Mouse (Mus musculus): ENCODE measurements around the gene Gnb1l. TPM values are rescaled to one million over a fixed set of nuclear protein-coding genes. Genes with fewer than 3 reads are reported as not detected.

The Gnb1l gene
- total RNA-seq, 2 experiments from 2014 or later: 6.1 to 7.5 TPM

DNA sequence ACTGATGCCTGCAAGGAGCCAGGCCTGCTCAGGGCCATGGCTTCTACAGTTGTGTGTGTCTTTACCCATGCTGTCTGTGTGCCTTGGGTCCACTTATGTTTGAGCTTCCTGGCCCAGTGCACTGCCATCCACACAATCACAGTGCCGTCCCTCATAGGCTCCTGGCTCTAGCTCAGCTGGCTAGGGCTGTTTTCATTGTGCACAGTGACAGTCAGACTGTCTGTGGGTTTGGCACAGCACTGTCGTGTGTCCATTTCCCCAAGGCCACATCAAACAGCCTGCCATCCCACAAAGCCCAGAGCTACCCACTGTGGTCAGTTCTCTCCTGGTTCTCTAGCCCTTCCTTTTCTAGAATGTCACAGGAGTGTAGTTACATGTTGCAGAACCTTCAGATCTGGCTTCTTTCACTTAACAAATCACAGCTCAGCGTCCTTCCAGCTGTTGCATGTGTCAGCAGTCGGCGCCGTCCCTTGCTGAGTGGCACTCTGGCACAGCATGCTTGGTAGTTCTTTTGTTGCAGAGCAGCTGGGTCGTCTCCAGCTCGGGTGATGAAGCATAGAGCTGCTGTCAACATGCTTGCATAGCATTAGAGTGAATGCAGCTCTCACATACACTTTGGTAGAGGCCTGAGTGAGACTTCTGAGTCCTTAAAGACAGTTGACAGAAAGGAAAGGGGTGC is 44.8 kb downstream of the Gnb1l start:
- no peak for DNase-seq (ENCODE audit: low spot score in 2 of 2)

GRCm38 (mm10) chr16:18547891-18548290 is 49.4 kb downstream of the Gnb1l start:
- no peak for DNase-seq (ENCODE audit: low spot score in 2 of 2)

- no peak for DNase-seq (ENCODE audit: low spot score in 2 of 2)
These were observed 53.1 kb downstream of the Gnb1l start for GRCm38 (mm10) chr16:18551604-18552003.

DNA sequence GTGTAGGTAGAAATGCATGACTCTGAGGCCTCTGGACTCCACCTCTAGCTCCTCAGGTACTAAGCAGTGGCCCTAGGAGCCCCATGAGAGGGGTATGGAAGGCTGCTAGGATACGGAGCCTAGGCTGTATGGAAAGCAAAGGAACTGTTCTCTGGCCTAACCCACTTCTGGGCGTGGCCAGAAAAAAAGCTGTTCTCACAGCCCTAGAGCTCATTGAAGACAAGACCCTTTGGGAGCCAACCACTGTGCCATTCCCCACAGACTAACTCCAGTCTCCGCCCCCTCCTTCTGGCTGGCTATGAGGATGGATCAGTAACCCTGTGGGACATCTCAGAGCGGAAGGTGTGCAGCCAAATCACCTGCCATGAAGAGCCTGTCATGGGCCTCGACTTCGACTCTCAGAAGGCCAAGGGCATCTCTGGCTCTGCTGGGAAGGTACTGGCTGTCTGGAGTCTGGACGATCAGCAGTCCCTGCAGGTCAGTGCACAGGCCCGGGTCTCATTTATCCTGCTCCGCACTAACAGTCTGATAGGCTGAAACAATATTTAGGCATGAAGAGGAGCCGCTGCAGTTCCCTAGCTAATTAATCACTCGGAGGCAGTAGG is 53.7 kb downstream of the Gnb1l start:
- DNase-seq (ENCODE audit: low spot score in 2 of 2): no peak

DNA sequence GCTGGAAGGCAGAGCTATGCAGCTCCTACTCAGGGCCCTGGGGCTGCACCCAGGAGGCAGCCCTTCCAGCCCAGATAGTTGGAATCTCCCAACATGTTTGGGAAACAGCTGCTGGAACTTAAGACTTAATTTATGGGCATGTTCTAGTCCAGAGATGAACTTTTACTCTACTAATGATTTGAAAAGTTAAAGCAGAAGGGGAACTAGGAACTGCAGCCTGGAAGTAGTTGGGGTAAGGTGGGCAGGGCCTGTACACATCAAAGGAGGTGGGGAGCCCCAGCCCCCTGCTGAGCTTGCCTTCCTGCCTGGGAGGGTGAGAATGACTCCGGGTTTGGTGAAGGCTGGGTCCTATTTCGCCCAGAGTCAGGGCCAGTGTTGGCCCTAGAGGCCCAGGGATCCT is 56.2 kb downstream of the Gnb1l start:
- no peak for DNase-seq (ENCODE audit: low spot score in 2 of 2)

DNA sequence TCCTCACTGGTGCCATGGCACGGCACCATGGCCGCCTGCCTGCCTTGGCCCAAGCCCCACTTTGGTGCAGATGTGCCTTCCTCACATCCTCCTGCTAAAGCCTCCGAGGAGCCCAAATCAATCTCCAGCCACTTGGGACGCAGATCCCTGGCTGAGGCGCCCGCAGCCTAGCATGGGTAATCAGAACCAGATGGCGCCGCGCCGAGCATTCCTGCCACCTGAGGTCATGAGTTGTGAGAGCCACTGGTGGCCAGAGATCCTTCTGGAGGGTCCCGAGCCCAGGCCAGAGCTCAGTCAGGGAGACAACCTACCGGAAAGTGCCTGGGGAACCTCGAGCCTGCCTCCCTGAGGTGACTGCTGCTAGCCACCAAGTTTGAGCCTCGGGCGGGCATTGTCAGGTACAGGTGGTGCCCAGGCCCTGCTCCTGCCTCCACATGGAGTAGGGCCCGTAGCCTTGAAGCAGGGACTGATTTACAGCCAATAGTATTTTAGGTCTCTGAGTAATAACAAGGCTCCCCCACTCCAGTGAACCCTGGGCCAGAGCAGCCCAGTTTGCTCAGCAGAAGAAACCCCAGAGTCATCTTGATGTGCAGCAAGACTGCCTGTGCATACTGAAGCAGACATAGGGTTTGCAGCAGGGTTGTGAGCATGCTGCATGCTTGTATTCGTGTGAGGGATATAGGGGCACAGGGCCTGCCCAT is 56.9 kb downstream of the Gnb1l start:
- no peak for DNase-seq (ENCODE audit: low spot score in 2 of 2)

DNA sequence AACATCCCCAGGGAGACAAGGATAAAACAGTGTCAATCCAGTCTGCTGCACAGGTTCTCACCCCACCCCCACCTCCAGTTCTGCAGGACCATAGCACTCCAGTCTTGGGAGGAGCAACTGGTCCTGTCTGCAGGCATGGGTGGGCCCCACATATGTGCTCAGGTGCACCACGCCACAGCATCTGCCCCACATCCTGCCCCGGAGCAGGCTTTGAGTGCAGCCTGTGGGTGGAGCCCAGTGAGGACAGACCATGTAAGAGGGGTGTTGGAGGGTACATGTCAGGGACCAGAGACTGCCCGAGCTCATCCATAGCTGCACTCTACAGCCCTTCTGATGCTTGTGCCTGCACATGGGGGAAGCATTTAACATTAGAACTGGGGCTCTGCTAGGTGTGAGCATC is 57.9 kb downstream of the Gnb1l start:
- DNase-seq (ENCODE audit: low spot score in 2 of 2): no peak

DNA sequence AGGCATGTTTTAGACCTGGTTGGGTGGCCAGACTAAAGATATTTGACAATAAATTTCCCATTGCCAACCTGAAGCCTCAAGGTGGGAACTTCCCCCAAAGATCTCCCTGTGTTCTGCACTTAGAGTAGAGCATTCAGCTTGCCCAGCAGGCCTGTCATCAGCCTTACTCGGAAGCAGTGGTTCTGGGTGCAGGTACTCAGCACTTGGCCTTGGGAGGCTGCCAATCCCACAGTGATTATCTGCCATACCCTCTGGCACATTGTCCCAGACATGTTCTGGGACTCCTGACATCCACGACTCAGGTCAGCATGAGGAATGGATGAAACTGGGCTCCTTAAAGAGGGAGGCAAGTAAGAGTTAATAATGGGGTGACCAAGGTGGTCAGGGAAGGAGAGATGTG is 66.0 kb downstream of the Gnb1l start:
- no peak for DNase-seq (ENCODE audit: low spot score in 2 of 2)

DNA sequence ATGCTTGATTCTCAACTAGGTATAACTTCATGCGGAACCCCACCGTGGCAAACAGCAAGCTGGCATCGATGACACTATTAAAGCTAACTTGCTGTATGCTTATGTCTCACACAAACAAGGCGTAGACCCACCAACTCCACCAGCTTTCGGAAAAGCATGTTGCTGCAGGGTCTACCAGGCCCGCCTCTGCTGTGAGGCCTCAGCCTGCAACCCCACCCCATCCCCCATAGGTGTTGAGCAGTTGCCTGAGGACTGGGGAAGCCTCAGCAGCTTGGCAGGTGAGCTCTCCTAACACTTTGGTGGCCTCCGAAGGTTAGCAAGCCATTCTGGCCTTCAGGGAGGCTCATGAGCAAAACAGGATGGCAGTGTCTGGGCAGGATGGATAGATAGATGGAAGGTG is 70.1 kb downstream of the Gnb1l start:
- no peak for DNase-seq (ENCODE audit: low spot score in 2 of 2)

DNA sequence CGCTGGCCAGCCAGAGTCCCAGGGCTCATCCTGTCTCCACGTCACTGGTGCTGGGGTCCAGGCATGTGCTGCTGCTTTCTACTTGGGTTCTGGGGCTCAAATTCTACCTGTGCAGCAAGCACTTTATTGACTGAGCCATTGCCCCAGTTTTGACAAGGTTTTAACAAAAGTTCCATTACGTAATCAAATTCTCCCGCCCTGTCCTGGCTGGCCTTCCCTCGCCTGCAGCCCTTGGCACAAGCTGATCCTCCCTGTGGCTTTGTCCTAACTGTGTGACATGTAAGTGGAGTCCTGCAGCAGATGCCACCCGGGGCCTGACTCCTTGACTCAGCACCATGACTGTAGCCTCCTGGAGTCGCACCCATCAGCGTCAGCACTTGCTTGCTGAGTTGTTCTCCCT is 75.7 kb downstream of the Gnb1l start:
- no peak for DNase-seq (ENCODE audit: low spot score in 2 of 2)

DNA sequence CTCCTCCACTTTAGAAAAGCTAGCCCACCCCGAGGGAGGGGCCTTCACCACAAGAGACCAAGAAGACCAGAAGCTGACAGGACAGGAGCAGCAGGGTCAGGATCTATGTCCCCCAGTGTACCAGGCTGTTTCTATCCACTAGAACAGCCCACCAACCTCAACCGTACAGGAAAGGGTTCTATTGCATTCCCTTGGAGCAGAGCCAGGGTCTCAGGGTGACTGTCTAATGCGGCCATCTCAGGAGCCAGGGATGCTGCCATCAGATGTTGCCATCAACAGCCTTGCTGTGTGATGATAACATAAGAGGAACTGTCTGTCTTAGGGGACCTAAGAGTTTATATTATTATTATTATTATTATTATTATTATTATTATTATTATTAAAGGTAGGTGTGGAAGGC is 78.6 kb downstream of the Gnb1l start:
- no peak for DNase-seq (ENCODE audit: low spot score in 2 of 2)

- no peak for DNase-seq (ENCODE audit: low spot score in 2 of 2)
These were observed 79.2 kb downstream of the Gnb1l start for GRCm38 (mm10) chr16:18577599-18578160.

GRCm38 (mm10) chr16:18580389-18580788 is 81.9 kb downstream of the Gnb1l start:
- DNase-seq (ENCODE audit: low spot score in 2 of 2): no peak

DNA sequence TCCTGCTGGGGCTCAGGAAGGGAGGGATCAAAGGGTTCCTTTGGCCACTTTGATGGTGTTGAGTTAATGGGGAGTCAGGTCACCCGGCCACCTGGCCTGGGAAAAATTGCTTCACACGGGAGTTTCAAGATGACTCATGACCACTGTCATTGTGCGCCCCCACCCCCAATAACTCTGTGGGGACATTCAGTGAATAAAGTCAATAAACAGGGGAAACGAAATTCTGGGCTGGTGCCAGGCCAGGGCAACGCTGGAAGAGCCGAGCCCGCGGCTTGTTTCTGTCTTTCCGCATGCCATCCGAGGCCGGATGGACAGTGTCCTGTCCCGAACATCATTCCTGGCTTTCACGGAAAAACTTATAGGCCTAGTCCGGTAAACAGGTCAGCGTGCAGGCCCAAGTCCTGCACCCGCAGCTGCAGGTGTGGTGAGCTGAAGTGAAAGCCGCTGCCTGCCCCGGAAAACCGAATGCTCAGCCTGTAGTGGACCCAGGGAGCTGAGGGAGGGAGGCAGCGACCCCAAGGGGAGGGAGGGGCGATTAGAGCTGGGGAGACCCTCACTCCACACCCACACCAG is 82.6 kb downstream of the Gnb1l start:
- no peak for DNase-seq (ENCODE audit: low spot score in 2 of 2)

DNA sequence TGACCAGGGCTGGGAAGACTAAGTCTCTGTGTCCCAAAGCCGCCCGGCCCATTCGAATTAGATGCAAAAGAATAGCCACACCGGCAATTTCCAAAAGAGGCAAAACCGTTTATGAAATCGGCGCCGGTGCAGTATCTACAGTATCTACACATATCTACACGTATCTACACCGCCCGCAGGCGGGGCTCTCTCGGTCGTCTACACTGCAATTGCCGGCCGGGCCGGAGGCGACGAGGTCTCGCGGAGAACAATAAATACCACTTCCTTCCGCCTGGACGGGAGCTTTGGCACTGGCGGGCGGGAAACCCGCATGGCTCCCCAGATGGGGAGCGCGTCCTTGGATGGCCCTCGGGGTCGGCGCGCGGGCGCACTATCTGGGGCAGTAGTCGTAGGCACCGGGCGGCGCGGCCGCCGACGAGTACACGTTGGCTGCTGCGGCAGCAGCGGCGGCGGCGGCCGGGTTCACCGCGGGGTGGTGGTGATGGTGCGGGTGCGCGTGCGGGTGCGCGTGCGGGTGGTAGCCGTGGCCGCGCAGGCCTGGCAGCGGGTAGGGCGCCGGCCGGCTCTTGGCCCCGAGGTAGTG is 83.2 kb downstream of the Gnb1l start:
- DNase-seq (ENCODE audit: low spot score in 2 of 2): no peak

GRCm38 (mm10) chr16:18582426-18583148 is 84.1 kb downstream of the Gnb1l start:
- DNase-seq (ENCODE audit: low spot score in 2 of 2): no peak

- DNase-seq (ENCODE audit: low spot score in 2 of 2): no peak
These were observed 84.7 kb downstream of the Gnb1l start for GRCm38 (mm10) chr16:18583169-18583568.

GRCm38 (mm10) chr16:18583673-18584357 is 85.3 kb downstream of the Gnb1l start:
- no peak for DNase-seq (ENCODE audit: low spot score in 2 of 2)

GRCm38 (mm10) chr16:18584901-18585510 is 86.5 kb downstream of the Gnb1l start:
- DNase-seq (ENCODE audit: low spot score in 2 of 2): no peak

DNA sequence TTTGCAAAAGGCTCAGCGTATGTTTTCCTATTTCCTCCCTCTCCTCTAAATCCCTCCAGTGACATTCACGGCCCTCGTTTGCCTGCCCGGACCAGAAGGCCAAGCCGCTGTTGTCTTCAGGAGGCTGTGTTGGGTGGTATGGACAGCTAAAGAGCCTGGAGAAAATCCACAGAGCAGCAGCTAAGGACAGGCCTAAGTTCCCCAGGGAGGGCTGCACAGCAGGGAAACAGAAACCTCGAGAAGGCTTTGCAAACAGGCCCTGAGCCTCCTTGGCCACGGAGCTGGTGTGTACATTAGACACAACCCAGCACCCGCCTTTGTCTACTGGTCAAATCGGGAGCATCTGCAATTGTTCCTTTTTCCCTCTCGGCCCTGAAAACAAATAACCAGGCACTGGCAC is 87.2 kb downstream of the Gnb1l start:
- DNase-seq (ENCODE audit: low spot score in 2 of 2): no peak

Data from layer of hippocampus, postnatal 14 days (tissue).